Mouse (Mus musculus): ENCODE measurements around the gene BC051142.

- TF ChIP-seq TAL1 (IDR thresholded peaks at IDR 0.05; ENCODE audit: low read length), result no peak
- no peak for TF ChIP-seq GATA1 (IDR thresholded peaks at IDR 0.05; ENCODE audit: low read length)
These were observed 21.8 kb upstream of the BC051142 start, which contains the start of gene Btnl1 for GRCm38 (mm10) chr17:34376847-34377246.

Data from erythroblast, embryonic 14.5 days (primary cell).